Mouse (Mus musculus) testis, adult 2 months (tissue): ENCODE measurements around the gene Fam205c.

ENCODE experiments used
- CTCF ChIP-seq: fragments of 200-500 bp; IDR thresholded peaks from 2 replicates; pipeline ENCODE4 v1.5.1; 2012; ENCODE audit warnings: low read depth, mild to moderate bottlenecking, inconsistent platforms, low read length, moderate library complexity; ENCODE audit not compliant: control insufficient read depth, insufficient read depth, insufficient replicate concordance
- POLR2A ChIP-seq: fragments of 200-500 bp; IDR thresholded peaks from 2 replicates; pipeline ENCODE4 v1.6.1; 2012; ENCODE audit warnings: low read depth, mild to moderate bottlenecking, inconsistent platforms, low read length, moderate library complexity; ENCODE audit not compliant: control insufficient read depth

DNA sequence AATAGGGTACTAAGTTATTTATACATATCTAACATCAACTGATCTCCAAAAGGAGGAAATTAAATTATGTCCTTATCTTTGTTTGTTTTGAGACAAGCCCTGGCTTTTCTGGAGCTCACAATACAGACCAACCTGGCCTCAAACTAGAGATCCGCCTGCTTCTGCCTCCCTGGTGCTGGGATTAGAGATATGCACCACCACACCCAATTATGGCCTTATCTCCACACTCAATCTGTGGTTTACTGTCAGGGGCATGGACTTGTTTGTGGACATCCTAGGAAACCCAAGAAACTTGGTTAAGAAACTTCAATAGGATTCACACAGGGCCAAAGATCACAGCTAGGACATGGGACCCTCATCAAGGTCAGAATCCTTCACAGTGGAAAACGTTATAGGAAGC lies 3.6 kb upstream of the Fam205c start:
- TF ChIP-seq CTCF (no peak), POLR2A (no peak)
